Mouse (Mus musculus) thymus, adult 2 months (tissue): ENCODE results near the gene Gm17490. TPM values are rescaled to one million over a fixed set of nuclear protein-coding genes. Genes with fewer than 3 reads are reported as not detected.
A peak's percentile ranks its signal among the peaks of the same experiment; 100 is the strongest.

ENCODE experiments used
- DNase-seq: peaks from one replicate; pipeline ENCODE4 v3.0.0; 2021
- H3K27ac ChIP-seq: fragments of 200-500 bp; 2 replicates; pipeline ENCODE4 v1.5.1; 2012; ENCODE audit warnings: low read length, control low read depth; ENCODE audit not compliant: control insufficient read depth, insufficient read depth
- H3K27me3 ChIP-seq: fragments of 200-500 bp; 2 replicates; pipeline ENCODE4 v1.6.1; 2012; ENCODE audit warnings: mild to moderate bottlenecking, low read length, moderate library complexity, mixed read lengths; ENCODE audit not compliant: control insufficient read depth, insufficient read depth
- H3K36me3 ChIP-seq: fragments of 200-500 bp; 2 replicates; pipeline ENCODE4 v1.6.1; 2012; ENCODE audit warnings: mild to moderate bottlenecking, low read length, moderate library complexity; ENCODE audit not compliant: control insufficient read depth, insufficient read depth
- H3K4me1 ChIP-seq: fragments of 200-500 bp; replicated peaks from 2 replicates; pipeline ENCODE4 v1.6.1; 2012; ENCODE audit warnings: low read length; ENCODE audit not compliant: control insufficient read depth, insufficient read depth
- H3K4me3 ChIP-seq: fragments of 200-500 bp; 2 replicates; pipeline ENCODE4 v1.5.1; 2012; ENCODE audit warnings: mild to moderate bottlenecking, low read length, control low read depth, moderate library complexity; ENCODE audit not compliant: control insufficient read depth, insufficient read depth
- CTCF ChIP-seq: fragments of 200-500 bp; IDR thresholded peaks from 2 replicates; pipeline ENCODE4 v1.5.1; 2012; ENCODE audit warnings: mild to moderate bottlenecking, control low read depth, low read length, moderate library complexity, borderline replicate concordance; ENCODE audit not compliant: control insufficient read depth, poor library complexity, insufficient read depth; ENCODE audit errors: extremely low read depth
- POLR2A ChIP-seq: fragments of 200-500 bp; IDR thresholded peaks from 2 replicates; pipeline ENCODE4 v1.6.1; 2012; ENCODE audit warnings: mild to moderate bottlenecking, low read length, control low read depth, moderate library complexity; ENCODE audit not compliant: control insufficient read depth, poor library complexity, insufficient read depth; ENCODE audit errors: extremely low read depth
- WGBS: fragments of 180-500 bp; shearing (Covaris S2); methylation state at CpG from one replicate; pipeline ENCODE4 v1.1.7; 2018; 5-methylcytosine and 5-hydroxymethylcytosine counted together
- polyA plus RNA-seq: library from polyadenylated mRNA; depleted of rRNA; stranded (reverse); fragments of >200 nt; gene quantifications from 2 replicates; pipeline ENCODE4 v1.2.3, GENCODE M21; 2012

Gene Gm17490
- polyA plus RNA-seq, 1 experiment, result not detected

- Histone ChIP-seq H3K27ac (no peak overlapping the region; the same call in 1 of the 2 replicates), H3K27me3 (no peaks in the 10 kb centered on the region), H3K36me3 (no peaks in the 10 kb centered on the region), H3K4me3 (no peak overlapping the region), H3K4me1 (peaks cover 36% of the 10 kb centered on the region)
- WGBS, result 13% methylated on average over 2 of the region's 2 CpGs
- no peak for TF ChIP-seq CTCF
- TF ChIP-seq POLR2A, result no peak
- no peak for DNase-seq
Observed at GRCm38 (mm10) chr2:11652780-11653179, 26.7 kb upstream of the Gm17490 start.

GRCm38 (mm10) chr2:11652196-11652595 is 26.1 kb upstream of the Gm17490 start:
- WGBS, result 95% methylated on average over 3 of the region's 3 CpGs
- no peaks in the 10 kb centered on the region for H3K36me3 ChIP-seq
- DNase-seq, result no peak
- no peak overlapping the region for H3K4me3 ChIP-seq
- no peak overlapping the region for H3K27ac ChIP-seq
- no peak for TF ChIP-seq POLR2A
- TF ChIP-seq CTCF, result no peak
- no peaks in the 10 kb centered on the region for H3K27me3 ChIP-seq
- peaks cover 36% of the 10 kb centered on the region for H3K4me1 ChIP-seq

- Histone ChIP-seq H3K4me3 (no peak overlapping the region), H3K36me3 (no peaks in the 10 kb centered on the region), H3K27ac (no peak overlapping the region), H3K4me1 (peaks cover 36% of the 10 kb centered on the region), H3K27me3 (no peaks in the 10 kb centered on the region)
- DNase-seq, result no peak
- WGBS, result 40% methylated on average over 3 of the region's 3 CpGs
- no peak for TF ChIP-seq CTCF
- TF ChIP-seq POLR2A, result no peak
Observed at GRCm38 (mm10) chr2:11651476-11651875, 25.4 kb upstream of the Gm17490 start.

GRCm38 (mm10) chr2:11645297-11645696 is 19.2 kb upstream of the Gm17490 start:
- Histone ChIP-seq H3K4me1 (peaks cover 10% of the 10 kb centered on the region), H3K27ac (no peak overlapping the region), H3K27me3 (no peaks in the 10 kb centered on the region), H3K4me3 (no peak overlapping the region), H3K36me3 (no peaks in the 10 kb centered on the region)
- DNase-seq, result no peak
- 46% methylated on average over 2 of the region's 2 CpGs for WGBS
- no peak for TF ChIP-seq CTCF
- TF ChIP-seq POLR2A, result no peak

- Histone ChIP-seq H3K4me1 (peaks cover 10% of the 10 kb centered on the region), H3K4me3 (no peak overlapping the region), H3K36me3 (no peaks in the 10 kb centered on the region), H3K27ac (no peak overlapping the region), H3K27me3 (no peaks in the 10 kb centered on the region)
- WGBS, result 60% methylated on average over 1 of the region's 1 CpGs
- TF ChIP-seq CTCF (no peak), POLR2A (no peak)
- no peak for DNase-seq
Observed at GRCm38 (mm10) chr2:11644057-11644456, 18.0 kb upstream of the Gm17490 start.

GRCm38 (mm10) chr2:11642451-11642941 is 16.4 kb upstream of the Gm17490 start, which contains the start of gene Il2ra:
Gene Il2ra (plus strand): TSS chr2:11642807.
- Histone ChIP-seq H3K4me3 (peak within 1 kb of the TSS; percentile 22; the same call in 1 of the 2 replicates), H3K4me1 (peaks cover 16% of the 10 kb centered on the region), H3K27me3 (no peaks in the 10 kb centered on the region), H3K27ac (peak within 1 kb of the TSS; percentile 70), H3K36me3 (no peaks in the 10 kb centered on the region)
- no peak for DNase-seq
- no peak for TF ChIP-seq POLR2A
- TF ChIP-seq CTCF, result no peak
- WGBS, result 4% methylated on average over 3 of the region's 3 CpGs

- no peaks in the 10 kb centered on the region for H3K36me3 ChIP-seq
- peak overlapping the region; percentile 95 for H3K27ac ChIP-seq
- peaks cover 23% of the 10 kb centered on the region for H3K4me1 ChIP-seq
- no peaks in the 10 kb centered on the region for H3K27me3 ChIP-seq
- peak; percentile 47 for DNase-seq
- 0% methylated on average over 1 of the region's 1 CpGs for WGBS
- TF ChIP-seq CTCF, result no peak
- TF ChIP-seq POLR2A, result no peak
- no peak overlapping the region for H3K4me3 ChIP-seq
Observed at GRCm38 (mm10) chr2:11637115-11637514, 11.1 kb upstream of the Gm17490 start.
